Mouse (Mus musculus) olfactory bulb, adult 2 months (tissue): ENCODE data around the gene Pitpnb.

Experiments
- CTCF ChIP-seq: fragments of 200-500 bp; IDR thresholded peaks from 2 replicates; pipeline ENCODE4 v1.5.1; 2012; ENCODE audit warnings: low read depth, mild to moderate bottlenecking, low read length, moderate library complexity; ENCODE audit not compliant: insufficient read depth
- POLR2A ChIP-seq: fragments of 200-500 bp; IDR thresholded peaks from 2 replicates; pipeline ENCODE4 v1.6.1; 2012; ENCODE audit warnings: mild to moderate bottlenecking, low read depth, low read length, moderate library complexity; ENCODE audit not compliant: insufficient read depth

- TF ChIP-seq CTCF (no peak), POLR2A (no peak)
Measured at GRCm38 (mm10) chr5:111414770-111415249, 84.2 kb downstream of the Pitpnb start.
